Mouse (Mus musculus): ENCODE results near the gene Crb1. TPM values are rescaled to one million over a fixed set of nuclear protein-coding genes. Genes with fewer than 3 reads are reported as not detected.
A peak's percentile ranks its signal among the peaks of the same experiment; 100 is the strongest.

The Crb1 gene
- polyA plus RNA-seq, 1 experiment from 2014 or later = 3.0 TPM

GRCm38 (mm10) chr1:139407701-139408100 lies 30.8 kb upstream of the Crb1 start:
- H3K36me3 ChIP-seq (ENCODE audit: control insufficient read depth, insufficient read depth, low read length) = no peaks in the 10 kb centered on the region
- no peak for ATAC-seq (ENCODE audit: low FRiP score)
- no peaks in the 10 kb centered on the region for H3K4me1 ChIP-seq (replicated peaks; ENCODE audit: control insufficient read depth, insufficient read depth, low read length)

GRCm38 (mm10) chr1:139405766-139406165 lies 28.9 kb upstream of the Crb1 start:
- DNase-seq (ENCODE audit: low spot score) (no peak), ATAC-seq (ENCODE audit: low FRiP score) (no peak)
- Histone ChIP-seq H3K27me3 (ENCODE audit: control insufficient read depth, insufficient read depth, low read length) (no peaks in the 10 kb centered on the region), H3K4me1 (replicated peaks; ENCODE audit: control insufficient read depth, insufficient read depth, low read length) (no peaks in the 10 kb centered on the region), H3K4me2 (replicated peaks; ENCODE audit: low read depth, low read length) (no peak overlapping the region), H3K9ac (ENCODE audit: low read depth, low read length) (no peak overlapping the region), H3K36me3 (ENCODE audit: control insufficient read depth, insufficient read depth, low read length) (no peaks in the 10 kb centered on the region), H3K4me3 (ENCODE audit: low read depth, low read length) (no peak overlapping the region), H3K27ac (ENCODE audit: low read depth, low read length) (no peak overlapping the region), H3K9me3 (ENCODE audit: control insufficient read depth, low read length) (no peaks in the 10 kb centered on the region)

More at GRCm38 (mm10) chr1:139407701-139408100, 30.8 kb upstream of the Crb1 start:
- 60% methylated on average over 5 of the region's 5 CpGs for WGBS
- no peak overlapping the region for H3K9ac ChIP-seq (ENCODE audit: low read depth, low read length)
- H3K9me3 ChIP-seq (ENCODE audit: control insufficient read depth, low read length) = no peaks in the 10 kb centered on the region
- no peak for DNase-seq (ENCODE audit: low spot score)
- H3K4me2 ChIP-seq (replicated peaks; ENCODE audit: low read depth, low read length) = no peak overlapping the region
- H3K4me3 ChIP-seq (ENCODE audit: low read depth, low read length) = no peak overlapping the region
- no peaks in the 10 kb centered on the region for H3K27me3 ChIP-seq (ENCODE audit: control insufficient read depth, insufficient read depth, low read length)
- H3K27ac ChIP-seq (ENCODE audit: low read depth, low read length) = no peak overlapping the region

GRCm38 (mm10) chr1:139396589-139396988 lies 19.7 kb upstream of the Crb1 start:
- Histone ChIP-seq H3K4me1 (replicated peaks; ENCODE audit: control insufficient read depth, insufficient read depth, low read length) (no peaks in the 10 kb centered on the region), H3K27me3 (ENCODE audit: control insufficient read depth, insufficient read depth, low read length) (no peaks in the 10 kb centered on the region), H3K36me3 (ENCODE audit: control insufficient read depth, insufficient read depth, low read length) (no peaks in the 10 kb centered on the region), H3K9me3 (ENCODE audit: control insufficient read depth, low read length) (no peaks in the 10 kb centered on the region), H3K27ac (ENCODE audit: low read depth, low read length) (no peak overlapping the region), H3K9ac (ENCODE audit: low read depth, low read length) (no peak overlapping the region), H3K4me2 (replicated peaks; ENCODE audit: low read depth, low read length) (no peak overlapping the region), H3K4me3 (ENCODE audit: low read depth, low read length) (no peak overlapping the region)
- DNase-seq (ENCODE audit: low spot score) (no peak), ATAC-seq (ENCODE audit: low FRiP score) (no peak)
- WGBS = 65% methylated on average over 1 of the region's 1 CpGs

- H3K4me1 ChIP-seq (replicated peaks; ENCODE audit: control insufficient read depth, insufficient read depth, low read length) = no peaks in the 10 kb centered on the region
- no peak overlapping the region for H3K27ac ChIP-seq (ENCODE audit: low read depth, low read length)
- 25% methylated on average over 2 of the region's 2 CpGs for WGBS
- H3K27me3 ChIP-seq (ENCODE audit: control insufficient read depth, insufficient read depth, low read length) = no peaks in the 10 kb centered on the region
- no peak overlapping the region for H3K9ac ChIP-seq (ENCODE audit: low read depth, low read length)
- no peak overlapping the region for H3K4me3 ChIP-seq (ENCODE audit: low read depth, low read length)
- H3K36me3 ChIP-seq (ENCODE audit: control insufficient read depth, insufficient read depth, low read length) = no peaks in the 10 kb centered on the region
- no peaks in the 10 kb centered on the region for H3K9me3 ChIP-seq (ENCODE audit: control insufficient read depth, low read length)
- no peak overlapping the region for H3K4me2 ChIP-seq (replicated peaks; ENCODE audit: low read depth, low read length)
- peak; percentile 45; the same call in 1 of the 2 replicates for ATAC-seq (ENCODE audit: low FRiP score)
- no peak for DNase-seq (ENCODE audit: low spot score)
These were observed 14.8 kb upstream of the Crb1 start for GRCm38 (mm10) chr1:139391747-139392146.

GRCm38 (mm10) chr1:139379621-139379984 lies 2.7 kb upstream of the Crb1 start:
- 24% methylated on average over 4 of the region's 4 CpGs for WGBS
- H3K9ac ChIP-seq (ENCODE audit: low read depth, low read length) = no peak overlapping the region
- H3K4me2 ChIP-seq (replicated peaks; ENCODE audit: low read depth, low read length) = no peak overlapping the region
- no peaks in the 10 kb centered on the region for H3K36me3 ChIP-seq (ENCODE audit: control insufficient read depth, insufficient read depth, low read length)
- no peak for DNase-seq (ENCODE audit: low spot score)
- 0 out of 2 replicates have a peak, but pooled peaks cover 3% of the 10 kb centered on the region for H3K4me1 ChIP-seq (replicated peaks; ENCODE audit: control insufficient read depth, insufficient read depth, low read length)
- no peaks in the 10 kb centered on the region for H3K27me3 ChIP-seq (ENCODE audit: control insufficient read depth, insufficient read depth, low read length)
- H3K4me3 ChIP-seq (ENCODE audit: low read depth, low read length) = no peak overlapping the region
- no peak overlapping the region for H3K27ac ChIP-seq (ENCODE audit: low read depth, low read length)
- no peaks in the 10 kb centered on the region for H3K9me3 ChIP-seq (ENCODE audit: control insufficient read depth, low read length)
- ATAC-seq (ENCODE audit: low FRiP score) = peak; percentile 4; the same call in 1 of the 2 replicates

GRCm38 (mm10) chr1:139378861-139379620 lies 2.1 kb upstream of the Crb1 start:
- Histone ChIP-seq H3K4me3 (ENCODE audit: low read depth, low read length) (no peak overlapping the region), H3K36me3 (ENCODE audit: control insufficient read depth, insufficient read depth, low read length) (no peaks in the 10 kb centered on the region), H3K27ac (ENCODE audit: low read depth, low read length) (no peak overlapping the region), H3K27me3 (ENCODE audit: control insufficient read depth, insufficient read depth, low read length) (no peaks in the 10 kb centered on the region), H3K4me2 (replicated peaks; ENCODE audit: low read depth, low read length) (no peak overlapping the region), H3K4me1 (replicated peaks; ENCODE audit: control insufficient read depth, insufficient read depth, low read length) (0 out of 2 replicates have a peak, but pooled peaks cover 3% of the 10 kb centered on the region), H3K9ac (ENCODE audit: low read depth, low read length) (no peak overlapping the region), H3K9me3 (ENCODE audit: control insufficient read depth, low read length) (no peaks in the 10 kb centered on the region)
- no peak for DNase-seq (ENCODE audit: low spot score)
- peak; percentile 45; the same call in 1 of the 2 replicates for ATAC-seq (ENCODE audit: low FRiP score)
- 20% methylated on average over 11 of the region's 11 CpGs for WGBS

- peak; percentile 80 for ATAC-seq (ENCODE audit: low FRiP score)
- Histone ChIP-seq H3K9me3 (ENCODE audit: control insufficient read depth, low read length) (no peaks in the 10 kb centered on the region), H3K27ac (ENCODE audit: low read depth, low read length) (peak overlapping the region; percentile 14; the same call in 1 of the 2 replicates), H3K27me3 (ENCODE audit: control insufficient read depth, insufficient read depth, low read length) (no peaks in the 10 kb centered on the region), H3K4me1 (replicated peaks; ENCODE audit: control insufficient read depth, insufficient read depth, low read length) (0 out of 2 replicates have a peak, but pooled peaks cover 3% of the 10 kb centered on the region), H3K36me3 (ENCODE audit: control insufficient read depth, insufficient read depth, low read length) (no peaks in the 10 kb centered on the region), H3K4me3 (ENCODE audit: low read depth, low read length) (peak overlapping the region; percentile 23; the same call in 1 of the 2 replicates), H3K4me2 (replicated peaks; ENCODE audit: low read depth, low read length) (peak overlapping the region; percentile 24), H3K9ac (ENCODE audit: low read depth, low read length) (no peak overlapping the region)
- peak; percentile 38 for DNase-seq (ENCODE audit: low spot score)
- 15% methylated on average over 6 of the region's 6 CpGs for WGBS
These were observed 1.0 kb downstream of the Crb1 start for GRCm38 (mm10) chr1:139375900-139376299.

GRCm38 (mm10) chr1:139371341-139371740 lies 5.6 kb downstream of the Crb1 start:
- H3K4me3 ChIP-seq (ENCODE audit: low read depth, low read length) = no peak overlapping the region
- no peaks in the 10 kb centered on the region for H3K27me3 ChIP-seq (ENCODE audit: control insufficient read depth, insufficient read depth, low read length)
- ATAC-seq (ENCODE audit: low FRiP score) (no peak), DNase-seq (ENCODE audit: low spot score) (no peak)
- no peak overlapping the region for H3K27ac ChIP-seq (ENCODE audit: low read depth, low read length)
- no peak overlapping the region for H3K4me2 ChIP-seq (replicated peaks; ENCODE audit: low read depth, low read length)
- no peaks in the 10 kb centered on the region for H3K4me1 ChIP-seq (replicated peaks; ENCODE audit: control insufficient read depth, insufficient read depth, low read length)
- no peak overlapping the region for H3K9ac ChIP-seq (ENCODE audit: low read depth, low read length)
- H3K9me3 ChIP-seq (ENCODE audit: control insufficient read depth, low read length) = no peaks in the 10 kb centered on the region
- no peaks in the 10 kb centered on the region for H3K36me3 ChIP-seq (ENCODE audit: control insufficient read depth, insufficient read depth, low read length)
- 75% methylated on average over 6 of the region's 6 CpGs for WGBS

- H3K27ac ChIP-seq (ENCODE audit: low read depth, low read length) = no peak overlapping the region
- H3K36me3 ChIP-seq (ENCODE audit: control insufficient read depth, insufficient read depth, low read length) = no peaks in the 10 kb centered on the region
- no peaks in the 10 kb centered on the region for H3K27me3 ChIP-seq (ENCODE audit: control insufficient read depth, insufficient read depth, low read length)
- H3K4me3 ChIP-seq (ENCODE audit: low read depth, low read length) = no peak overlapping the region
- H3K4me1 ChIP-seq (replicated peaks; ENCODE audit: control insufficient read depth, insufficient read depth, low read length) = peaks cover 6% of the 10 kb centered on the region
- DNase-seq (ENCODE audit: low spot score) (no peak), ATAC-seq (ENCODE audit: low FRiP score) (no peak)
- no peak overlapping the region for H3K4me2 ChIP-seq (replicated peaks; ENCODE audit: low read depth, low read length)
- H3K9me3 ChIP-seq (ENCODE audit: control insufficient read depth, low read length) = no peaks in the 10 kb centered on the region
- H3K9ac ChIP-seq (ENCODE audit: low read depth, low read length) = no peak overlapping the region
- WGBS = 38% methylated on average over 4 of the region's 4 CpGs
These were observed 28.3 kb downstream of the Crb1 start for GRCm38 (mm10) chr1:139348566-139348965.

Measured in hindbrain, embryonic 11.5 days (tissue).